Mouse (Mus musculus) hindbrain, embryonic 14.5 days (tissue): ENCODE measurements around the gene Dffa. TPM values are rescaled to one million over a fixed set of nuclear protein-coding genes. Genes with fewer than 3 reads are reported as not detected.
"Not testable (repeated sequence)": the region's sequence is repeated elsewhere in the genome, so short reads cannot be mapped to it uniquely, and the experiment has no call there.

Experiments
- ATAC-seq: fragments of 200-750 bp; cut with Nextera tagmentation; 2 replicates; pipeline ENCODE4 v1.8.0; 2017; ENCODE audit warnings: moderate number of reproducible peaks, mild to moderate bottlenecking, moderate TSS enrichment, moderate library complexity; ENCODE audit not compliant: low FRiP score
- DNase-seq: peaks from one replicate; pipeline ENCODE4 v3.0.0-alpha.2; 2015; ENCODE audit warnings: low spot score
- H3K27ac ChIP-seq: fragments of 300-500 bp; sonication (generic); 2 replicates; pipeline ENCODE4 v1.5.1; 2014; ENCODE audit warnings: mild to moderate bottlenecking, moderate library complexity
- H3K27me3 ChIP-seq: fragments of 300-500 bp; sonication (generic); 2 replicates; pipeline ENCODE4 v1.6.1; 2014; ENCODE audit warnings: mild to moderate bottlenecking, low read length, mixed read lengths; ENCODE audit not compliant: control insufficient read depth, insufficient read depth
- H3K36me3 ChIP-seq: fragments of 300-500 bp; sonication (generic); replicated peaks from 2 replicates; pipeline ENCODE4 v1.6.1; 2014; ENCODE audit not compliant: control insufficient read depth, insufficient read depth
- H3K4me1 ChIP-seq: fragments of 300-500 bp; sonication (generic); replicated peaks from 2 replicates; pipeline ENCODE4 v1.6.1; 2014; ENCODE audit warnings: antibody characterized with exemption, low read length, mixed read lengths; ENCODE audit not compliant: control insufficient read depth, insufficient read depth
- H3K4me2 ChIP-seq: fragments of 300-500 bp; sonication (generic); replicated peaks from 2 replicates; pipeline ENCODE4 v1.6.1; 2014; ENCODE audit warnings: mild to moderate bottlenecking, moderate library complexity
- H3K4me3 ChIP-seq: fragments of 300-500 bp; sonication (generic); replicated peaks from 2 replicates; pipeline ENCODE4 v1.5.1; 2014; ENCODE audit warnings: mild to moderate bottlenecking, low read length
- H3K9ac ChIP-seq: fragments of 300-500 bp; sonication (generic); 2 replicates; pipeline ENCODE4 v1.6.1; 2014
- H3K9me3 ChIP-seq: fragments of 300-500 bp; sonication (generic); 2 replicates; pipeline ENCODE4 v1.6.1; 2016; ENCODE audit warnings: low read length; ENCODE audit not compliant: control insufficient read depth
- WGBS: fragments of 180-500 bp; shearing (Covaris S2); extraction: QIAGEN DNeasy Blood & Tissue Kit; methylation state at CpG from one replicate; pipeline ENCODE4 v1.1.7; 2014; 5-methylcytosine and 5-hydroxymethylcytosine counted together
- polyA plus RNA-seq: library from polyadenylated mRNA; unstranded; fragments of >200 nt; fragmentation: Nextera tagmentation; extraction: Ambion mirVana; gene quantifications from 2 replicates; pipeline ENCODE4 v1.2.1, GENCODE M21; 2014

Gene Dffa
- polyA plus RNA-seq, 1 experiment from 2014 or later = 20.1 TPM

GRCm38 (mm10) chr4:149164150-149164549 is 60.2 kb downstream of the Dffa start:
- Histone ChIP-seq H3K36me3 (peaks cover 61% of the 10 kb centered on the region), H3K27me3 (no peaks in the 10 kb centered on the region), H3K4me2 (no peak overlapping the region), H3K4me3 (no peak overlapping the region), H3K4me1 (peaks cover 10% of the 10 kb centered on the region), H3K27ac (no peak overlapping the region), H3K9me3 (no peaks in the 10 kb centered on the region), H3K9ac (no peak overlapping the region)
- DNase-seq = no peak
- 71% methylated on average over 5 of the region's 5 CpGs for WGBS
- no peak for ATAC-seq

GRCm38 (mm10) chr4:149166215-149166946 is 62.4 kb downstream of the Dffa start, which contains the start of gene Pgd:
Gene Pgd (minus strand): TSS chr4:149166771.
- Histone ChIP-seq H3K9ac (peak within 1 kb of the TSS; percentile 80), H3K9me3 (no peaks in the 10 kb centered on the region), H3K27ac (peak within 1 kb of the TSS; percentile 58), H3K36me3 (peaks cover 38% of the 10 kb centered on the region), H3K4me3 (peak within 1 kb of the TSS; percentile 73), H3K4me2 (peak within 1 kb of the TSS; percentile 87), H3K4me1 (peaks cover 10% of the 10 kb centered on the region), H3K27me3 (no peaks in the 10 kb centered on the region)
- under 1% methylated on average over 59 of the region's 59 CpGs for WGBS
- DNase-seq (peak; percentile 93), ATAC-seq (peak; percentile 99)

- WGBS = 3% methylated on average over 27 of the region's 27 CpGs
- H3K9ac ChIP-seq = peak overlapping the region; percentile 61
- H3K4me1 ChIP-seq = peaks cover 10% of the 10 kb centered on the region
- peak overlapping the region; percentile 39; the same call in 1 of the 2 replicates for H3K27ac ChIP-seq
- ATAC-seq = peak; percentile 67
- peak overlapping the region; percentile 73 for H3K4me3 ChIP-seq
- H3K4me2 ChIP-seq = peak overlapping the region; percentile 87
- no peaks in the 10 kb centered on the region for H3K9me3 ChIP-seq
- H3K27me3 ChIP-seq = no peaks in the 10 kb centered on the region
- peak; percentile 34 for DNase-seq
- H3K36me3 ChIP-seq = peaks cover 34% of the 10 kb centered on the region
Measured at GRCm38 (mm10) chr4:149166957-149167611, 63.1 kb downstream of the Dffa start.

- no peak for DNase-seq
- ATAC-seq = no peak
- H3K4me2 ChIP-seq = peak overlapping the region; percentile 87; the same call in 1 of the 2 replicates
Measured at GRCm38 (mm10) chr4:149168016-149168415, 64.1 kb downstream of the Dffa start.

GRCm38 (mm10) chr4:149169926-149170325 is 66.0 kb downstream of the Dffa start:
- H3K4me3 ChIP-seq, H3K4me1 ChIP-seq, H3K9ac ChIP-seq, ATAC-seq, H3K27ac ChIP-seq, H3K9me3 ChIP-seq, DNase-seq, H3K4me2 ChIP-seq, H3K27me3 ChIP-seq: not testable (repeated sequence)
- 75% methylated on average over 7 of the region's 8 CpGs for WGBS
- peaks cover 11% of the 10 kb centered on the region; the same call in 1 of the 2 replicates for H3K36me3 ChIP-seq

More at GRCm38 (mm10) chr4:149168016-149168415, 64.1 kb downstream of the Dffa start:
- 71% methylated on average over 2 of the region's 2 CpGs for WGBS
- H3K4me3 ChIP-seq = 0 out of 2 replicates have a peak overlapping the region, but pooled peaks have one; percentile 73
- H3K27me3 ChIP-seq = no peaks in the 10 kb centered on the region
- H3K27ac ChIP-seq = no peak overlapping the region
- H3K36me3 ChIP-seq = peaks cover 27% of the 10 kb centered on the region
- H3K9me3 ChIP-seq = no peaks in the 10 kb centered on the region
- H3K4me1 ChIP-seq = peaks cover 10% of the 10 kb centered on the region
- no peak overlapping the region for H3K9ac ChIP-seq

Other genes starting within 250 kb of the Dffa start
- gene Pex14, start 4.3 kb upstream of the Dffa start, polyA plus RNA-seq = 46.7 and 47.0 TPM in 2 replicates
- 0.41 and 0.99 TPM in 2 replicates for gene Cort, start 22.6 kb downstream of the Dffa start, polyA plus RNA-seq
- gene Cenps, start 33.5 kb downstream of the Dffa start, polyA plus RNA-seq = 16.9 and 18.7 TPM in 2 replicates
- 46.4 TPM in 2 replicates for gene Pgd, start 62.6 kb downstream of the Dffa start, polyA plus RNA-seq
- gene Kif1b, start 203.5 kb downstream of the Dffa start, polyA plus RNA-seq = 188 and 194 TPM in 2 replicates